Mouse (Mus musculus): ENCODE results near the gene Gm49383. TPM values are rescaled to one million over a fixed set of nuclear protein-coding genes. Genes with fewer than 3 reads are reported as not detected.

Gm49383 gene
- 1 to 10 TPM; 4.7 to 5.8 (median 5.3) TPM for total RNA-seq (2022)

GRCm38 (mm10) chr12:69196444-69197377 is at the start of gene Gm49383:
Gm49383 (minus strand) TSS chr12:69197104.
- DNase-seq (ENCODE audit: low spot score in 2 of 2) = peak in 1 of 2 experiments; percentile 61

GRCm38 (mm10) chr12:69241771-69242431 is 45.0 kb upstream of the Gm49383 start:
- DNase-seq (ENCODE audit: low spot score in 2 of 2) = peak; percentile 64 to 66

- no peak for DNase-seq (ENCODE audit: low spot score in 2 of 2)
Measured at GRCm38 (mm10) chr12:69241405-69241770, 44.5 kb upstream of the Gm49383 start.

GRCm38 (mm10) chr12:69240876-69241275 is 44.0 kb upstream of the Gm49383 start, which contains the start of gene Klhdc1:
Klhdc1 (plus strand) TSS chr12:69241176.
- DNase-seq (ENCODE audit: low spot score in 2 of 2) = no peak

- no peak for DNase-seq (ENCODE audit: low spot score in 2 of 2)
Measured at GRCm38 (mm10) chr12:69238284-69238683, 41.4 kb upstream of the Gm49383 start.

- no peak for DNase-seq (ENCODE audit: low spot score in 2 of 2)
Measured at GRCm38 (mm10) chr12:69235782-69236181, 38.9 kb upstream of the Gm49383 start.

GRCm38 (mm10) chr12:69229251-69229650 is 32.3 kb upstream of the Gm49383 start:
- DNase-seq (ENCODE audit: low spot score in 2 of 2) = no peak

- DNase-seq (ENCODE audit: low spot score in 2 of 2) = peak; percentile 61 to 68
Measured at GRCm38 (mm10) chr12:69227776-69228466, 31.0 kb upstream of the Gm49383 start, which contains the start of gene Pole2. Pole2 (minus strand) TSS chr12:69228195.

- no peak for DNase-seq (ENCODE audit: low spot score in 2 of 2)
Measured at GRCm38 (mm10) chr12:69220613-69221277, 23.8 kb upstream of the Gm49383 start.

GRCm38 (mm10) chr12:69216587-69216986 is 19.7 kb upstream of the Gm49383 start:
- DNase-seq (ENCODE audit: low spot score in 2 of 2) = no peak

GRCm38 (mm10) chr12:69215000-69215785 is 18.3 kb upstream of the Gm49383 start:
- peak; percentile 21 to 57 for DNase-seq (ENCODE audit: low spot score in 2 of 2)

- no peak for DNase-seq (ENCODE audit: low spot score in 2 of 2)
Measured at GRCm38 (mm10) chr12:69214393-69214792, 17.5 kb upstream of the Gm49383 start.

- DNase-seq (ENCODE audit: low spot score in 2 of 2) = no peak
Measured at GRCm38 (mm10) chr12:69213186-69213777, 16.4 kb upstream of the Gm49383 start.

GRCm38 (mm10) chr12:69211057-69211456 is 14.2 kb upstream of the Gm49383 start:
- DNase-seq (ENCODE audit: low spot score in 2 of 2) = no peak

- DNase-seq (ENCODE audit: low spot score in 2 of 2) = no peak
Measured at GRCm38 (mm10) chr12:69210056-69210979, 13.4 kb upstream of the Gm49383 start.

- no peak for DNase-seq (ENCODE audit: low spot score in 2 of 2)
Measured at GRCm38 (mm10) chr12:69208520-69208919, 11.6 kb upstream of the Gm49383 start.

GRCm38 (mm10) chr12:69207926-69208325 is 11.0 kb upstream of the Gm49383 start:
- no peak for DNase-seq (ENCODE audit: low spot score in 2 of 2)

GRCm38 (mm10) chr12:69207396-69207795 is 10.5 kb upstream of the Gm49383 start:
- DNase-seq (ENCODE audit: low spot score in 2 of 2) = no peak
